Mouse (Mus musculus): ENCODE results near the gene 4833427G06Rik. TPM values are rescaled to one million over a fixed set of nuclear protein-coding genes. Genes with fewer than 3 reads are reported as not detected.

The 4833427G06Rik gene
- polyA plus RNA-seq, 1 experiment = not detected

DNA sequence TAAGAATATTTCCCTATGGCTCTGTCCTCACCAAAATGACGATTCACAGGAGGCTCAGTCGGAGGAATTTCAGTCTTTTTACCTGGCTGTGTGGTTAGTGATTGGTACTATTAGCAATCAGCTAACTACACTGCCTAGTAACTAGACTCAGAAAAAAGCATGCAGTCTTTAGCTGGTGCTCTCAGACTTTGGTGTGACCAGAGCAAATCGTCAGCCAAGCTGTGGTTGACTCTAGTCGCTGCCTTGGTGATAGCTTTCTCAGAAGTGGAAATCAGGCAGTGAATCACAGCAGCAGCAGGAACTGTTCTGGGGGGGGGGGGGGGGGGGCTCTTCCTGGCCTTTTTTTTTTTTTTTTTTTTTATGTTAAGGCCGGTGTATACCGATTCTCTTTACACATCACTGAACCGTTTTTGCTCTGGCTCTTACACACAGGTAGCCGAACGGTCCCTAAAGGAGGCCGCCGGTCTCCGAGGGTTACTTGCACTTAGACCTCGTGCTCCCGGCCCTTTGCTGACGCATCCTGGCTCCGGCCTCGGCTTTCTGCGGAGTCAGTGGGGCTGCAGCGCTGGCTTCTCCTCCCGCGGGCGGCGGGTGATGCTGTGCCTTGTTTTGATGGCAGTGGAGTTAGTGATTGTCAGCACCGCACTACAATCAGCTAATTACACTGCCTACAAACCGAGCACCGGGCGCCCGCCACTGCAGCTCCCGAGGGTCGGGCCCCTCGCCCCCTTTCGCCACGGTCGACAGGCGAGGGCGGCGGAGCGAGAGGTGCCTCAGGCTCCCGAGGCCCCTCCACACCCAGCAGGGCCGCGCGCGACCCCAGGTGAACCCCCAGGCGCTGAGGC lies 1.3 kb upstream of the 4833427G06Rik start:
- DNase-seq (ENCODE audit: low read depth in 1 of 2, low spot score in 2 of 2) = no peak
- Histone ChIP-seq H3K4me3 (ENCODE audit: extremely low read depth, insufficient read depth, insufficient read length) (peak overlapping the region; percentile 7; the same call in 1 of the 2 replicates), H3K4me1 (ENCODE audit: control insufficient read depth, insufficient read depth, insufficient read length) (no peaks in the 10 kb centered on the region; the same call in 1 of the 2 replicates), H3K36me3 (ENCODE audit: control insufficient read depth, insufficient read depth, low read length) (no peaks in the 10 kb centered on the region), H3K27ac (ENCODE audit: insufficient read depth, low read length) (no peak overlapping the region), H3K27me3 (ENCODE audit: control insufficient read depth, insufficient read depth, low read length) (peaks cover 17% of the 10 kb centered on the region)
- TF ChIP-seq POLR2A (IDR thresholded peaks at IDR 0.05; ENCODE audit: low read depth, low read length) (no peak), CTCF (IDR thresholded peaks at IDR 0.05; ENCODE audit: extremely low read depth, insufficient read depth, insufficient read length, insufficient replicate concordance) (no peak)
- WGBS = 2% methylated on average over 44 of the region's 44 CpGs

DNA sequence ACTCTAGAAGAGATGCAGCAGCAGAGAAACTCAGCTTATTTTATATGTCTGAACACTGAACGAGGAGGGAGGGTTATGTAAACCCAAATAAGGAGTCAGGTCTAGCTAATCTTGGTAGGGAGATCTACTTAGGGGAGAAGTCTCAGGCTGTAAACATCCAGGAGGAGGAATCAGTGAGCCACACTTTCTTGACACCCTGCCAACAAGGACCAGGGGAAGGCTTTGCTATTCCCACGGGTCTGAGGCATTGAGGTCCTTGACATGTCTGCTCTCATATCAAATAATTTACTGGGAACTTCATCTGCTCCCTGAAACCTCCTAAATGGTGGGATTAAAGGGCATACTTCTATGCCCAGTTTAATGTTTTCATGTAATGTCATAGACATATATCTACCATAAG lies 5.6 kb downstream of the 4833427G06Rik start:
- Histone ChIP-seq H3K4me1 (ENCODE audit: control insufficient read depth, insufficient read depth, insufficient read length) (no peaks in the 10 kb centered on the region), H3K4me3 (ENCODE audit: extremely low read depth, insufficient read depth, insufficient read length) (no peak overlapping the region), H3K27me3 (ENCODE audit: control insufficient read depth, insufficient read depth, low read length) (no peaks in the 10 kb centered on the region), H3K27ac (ENCODE audit: insufficient read depth, low read length) (no peak overlapping the region), H3K36me3 (ENCODE audit: control insufficient read depth, insufficient read depth, low read length) (no peaks in the 10 kb centered on the region)
- no peak for TF ChIP-seq CTCF (IDR thresholded peaks at IDR 0.05; ENCODE audit: extremely low read depth, insufficient read depth, insufficient read length, insufficient replicate concordance)
- TF ChIP-seq POLR2A (IDR thresholded peaks at IDR 0.05; ENCODE audit: low read depth, low read length) = no peak
- DNase-seq (ENCODE audit: low read depth in 1 of 2, low spot score in 2 of 2) = no peak
- 47% methylated on average over 2 of the region's 2 CpGs for WGBS

DNA sequence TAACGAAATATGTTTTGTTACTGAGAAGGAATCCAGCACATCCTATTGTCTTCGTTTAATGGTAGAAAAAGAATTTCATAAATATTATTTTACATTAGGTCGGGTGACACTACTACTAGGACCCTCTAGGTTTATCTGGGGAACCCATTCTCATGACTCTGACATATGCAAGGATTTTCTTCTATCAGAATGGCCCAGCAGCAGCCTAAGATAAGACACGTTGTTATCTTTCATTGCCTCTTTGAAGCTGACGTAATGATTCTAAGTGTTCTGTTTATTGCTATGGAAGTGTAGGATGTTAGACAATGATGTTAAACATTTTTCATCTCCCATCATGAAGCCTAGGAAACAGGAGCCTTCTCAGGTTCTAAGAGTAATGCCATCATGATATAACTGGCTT lies 8.2 kb downstream of the 4833427G06Rik start:
- DNase-seq (ENCODE audit: low read depth in 1 of 2, low spot score in 2 of 2) = no peak
- Histone ChIP-seq H3K4me3 (ENCODE audit: extremely low read depth, insufficient read depth, insufficient read length) (no peak overlapping the region), H3K36me3 (ENCODE audit: control insufficient read depth, insufficient read depth, low read length) (no peaks in the 10 kb centered on the region), H3K4me1 (ENCODE audit: control insufficient read depth, insufficient read depth, insufficient read length) (no peaks in the 10 kb centered on the region), H3K27ac (ENCODE audit: insufficient read depth, low read length) (no peak overlapping the region), H3K27me3 (ENCODE audit: control insufficient read depth, insufficient read depth, low read length) (no peaks in the 10 kb centered on the region)
- 80% methylated on average over 5 of the region's 5 CpGs for WGBS
- TF ChIP-seq CTCF (IDR thresholded peaks at IDR 0.05; ENCODE audit: extremely low read depth, insufficient read depth, insufficient read length, insufficient replicate concordance) (no peak), POLR2A (IDR thresholded peaks at IDR 0.05; ENCODE audit: low read depth, low read length) (no peak)

DNA sequence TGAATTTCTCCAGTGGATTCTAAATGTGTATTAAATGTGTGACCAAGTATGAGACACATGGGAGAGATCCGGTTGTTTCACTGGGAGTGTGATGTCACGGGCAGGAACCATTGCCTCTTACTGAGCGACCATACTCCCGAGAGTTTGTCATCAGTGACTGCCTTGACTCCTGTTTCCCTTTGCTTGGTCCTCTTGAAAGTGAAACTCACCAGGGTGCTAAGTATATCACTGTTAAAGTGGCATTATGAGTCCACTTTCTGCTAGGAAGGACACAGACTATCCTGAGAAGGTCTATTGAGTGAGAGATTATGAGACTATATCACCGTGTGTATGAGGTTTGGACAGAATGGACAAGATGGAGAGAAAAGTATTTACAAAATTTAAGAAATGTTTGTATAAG lies 20.3 kb downstream of the 4833427G06Rik start:
- 79% methylated on average over 5 of the region's 5 CpGs for WGBS
- Histone ChIP-seq H3K27me3 (ENCODE audit: control insufficient read depth, insufficient read depth, low read length) (no peaks in the 10 kb centered on the region), H3K36me3 (ENCODE audit: control insufficient read depth, insufficient read depth, low read length) (no peaks in the 10 kb centered on the region), H3K4me3 (ENCODE audit: extremely low read depth, insufficient read depth, insufficient read length) (no peak overlapping the region), H3K27ac (ENCODE audit: insufficient read depth, low read length) (no peak overlapping the region), H3K4me1 (ENCODE audit: control insufficient read depth, insufficient read depth, insufficient read length) (no peaks in the 10 kb centered on the region)
- TF ChIP-seq POLR2A (IDR thresholded peaks at IDR 0.05; ENCODE audit: low read depth, low read length) (no peak), CTCF (IDR thresholded peaks at IDR 0.05; ENCODE audit: extremely low read depth, insufficient read depth, insufficient read length, insufficient replicate concordance) (no peak)
- no peak for DNase-seq (ENCODE audit: low read depth in 1 of 2, low spot score in 2 of 2)

DNA sequence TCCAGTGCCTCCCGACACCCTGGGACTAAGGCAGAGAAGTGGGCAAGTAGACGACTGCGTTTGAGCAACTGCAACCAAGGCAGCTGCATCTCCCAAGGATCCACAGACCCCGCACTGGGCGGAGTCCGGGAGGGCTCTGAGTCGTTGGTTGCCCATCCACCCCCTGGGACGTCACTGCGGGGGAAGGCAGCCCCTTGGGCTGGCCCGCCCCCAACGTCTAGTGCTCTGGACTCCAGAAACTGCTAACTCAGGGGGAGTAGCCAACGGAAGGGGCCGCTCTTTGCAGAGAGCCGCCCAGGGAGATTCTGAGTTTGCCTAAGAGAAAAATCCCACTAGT lies 24.9 kb downstream of the 4833427G06Rik start, which contains the start of gene Layn:
Gene Layn, minus strand, starts transcription at position 116 of the 337 bp plus-strand sequence.
- TF ChIP-seq CTCF (IDR thresholded peaks at IDR 0.05; ENCODE audit: extremely low read depth, insufficient read depth, insufficient read length, insufficient replicate concordance) = no peak
- no peak for TF ChIP-seq POLR2A (IDR thresholded peaks at IDR 0.05; ENCODE audit: low read depth, low read length)
- no peaks in the 10 kb centered on the region for H3K4me1 ChIP-seq (ENCODE audit: control insufficient read depth, insufficient read depth, insufficient read length)
- H3K36me3 ChIP-seq (ENCODE audit: control insufficient read depth, insufficient read depth, low read length) = no peaks in the 10 kb centered on the region
- H3K27ac ChIP-seq (ENCODE audit: insufficient read depth, low read length) = no peak within 1 kb of the TSS
- H3K27me3 ChIP-seq (ENCODE audit: control insufficient read depth, insufficient read depth, low read length) = no peaks in the 10 kb centered on the region
- WGBS = under 1% methylated on average over 14 of the region's 14 CpGs
- peak within 1 kb of the TSS; percentile 37 for H3K4me3 ChIP-seq (ENCODE audit: extremely low read depth, insufficient read depth, insufficient read length)
- peak in 1 of 2 experiments; percentile 19 for DNase-seq (ENCODE audit: low read depth in 1 of 2, low spot score in 2 of 2)

DNA sequence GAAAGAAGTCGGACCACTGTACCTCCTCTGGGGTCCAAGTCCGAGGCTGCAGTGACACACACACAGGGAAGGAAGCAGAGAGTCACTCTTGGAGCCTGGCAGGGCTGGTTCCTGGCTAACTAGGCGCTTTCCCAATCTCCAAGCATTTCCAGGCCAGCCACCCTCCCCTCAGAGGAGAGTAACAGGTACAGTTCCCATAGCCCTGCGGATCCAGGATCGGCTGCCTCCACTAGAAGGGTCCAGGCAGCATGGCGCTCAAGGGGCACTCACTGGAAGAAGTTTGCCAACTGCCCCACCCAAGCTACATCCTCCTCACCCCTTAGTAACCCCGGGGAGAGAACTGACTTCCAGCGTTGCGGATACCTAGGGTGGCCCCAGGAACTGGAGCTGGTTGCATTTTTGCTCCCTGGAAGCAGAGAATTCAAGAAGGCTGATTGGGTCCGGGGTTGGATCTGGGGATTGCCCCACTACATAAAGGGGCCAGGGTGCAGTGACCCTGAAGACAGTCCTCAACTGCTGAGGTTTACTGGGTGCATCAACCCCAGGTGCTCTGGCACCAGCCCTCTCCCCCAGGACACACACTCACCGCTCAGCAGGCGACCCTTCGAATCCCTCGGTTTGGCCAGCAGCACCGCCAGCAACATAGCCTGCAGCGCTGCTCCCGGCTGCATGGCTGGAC lies 25.4 kb downstream of the 4833427G06Rik start:
- Histone ChIP-seq H3K4me1 (ENCODE audit: control insufficient read depth, insufficient read depth, insufficient read length) (no peaks in the 10 kb centered on the region), H3K27me3 (ENCODE audit: control insufficient read depth, insufficient read depth, low read length) (no peaks in the 10 kb centered on the region), H3K27ac (ENCODE audit: insufficient read depth, low read length) (no peak overlapping the region), H3K4me3 (ENCODE audit: extremely low read depth, insufficient read depth, insufficient read length) (peak overlapping the region; percentile 37), H3K36me3 (ENCODE audit: control insufficient read depth, insufficient read depth, low read length) (no peaks in the 10 kb centered on the region)
- 2% methylated on average over 17 of the region's 17 CpGs for WGBS
- no peak for DNase-seq (ENCODE audit: low read depth in 1 of 2, low spot score in 2 of 2)
- TF ChIP-seq POLR2A (IDR thresholded peaks at IDR 0.05; ENCODE audit: low read depth, low read length) (no peak), CTCF (IDR thresholded peaks at IDR 0.05; ENCODE audit: extremely low read depth, insufficient read depth, insufficient read length, insufficient replicate concordance) (no peak)

All from spleen, adult 2 months (tissue).